Mouse (Mus musculus): Measurements from ENCODE around the gene Slc12a8.

DNA sequence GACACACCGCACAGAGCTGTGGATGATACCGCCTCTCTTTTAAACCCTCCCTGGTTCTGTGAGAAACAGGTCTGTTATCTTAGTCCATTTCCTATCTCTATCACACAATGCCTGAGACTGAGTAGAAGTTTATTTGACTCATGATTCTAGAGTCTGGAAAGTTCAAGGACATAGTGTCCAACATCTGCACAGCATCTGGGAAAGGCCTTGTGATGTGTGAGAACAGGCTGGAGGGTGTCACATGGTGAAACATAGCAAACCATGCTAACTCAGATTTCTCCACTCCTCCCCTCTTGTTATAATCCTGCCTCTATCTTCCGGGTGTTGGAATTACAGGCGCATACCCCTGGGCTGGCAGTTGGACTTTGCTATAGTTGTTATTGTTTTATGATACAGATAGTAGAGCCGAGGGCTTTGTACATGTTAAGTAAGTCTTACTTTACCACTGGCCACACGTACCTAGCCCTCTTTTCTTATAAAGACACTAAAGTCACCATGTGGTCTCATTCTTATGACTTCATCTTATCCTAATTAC, 78.2 kb downstream of the Slc12a8 start:
- TF ChIP-seq EP300 (IDR thresholded peaks at IDR 0.05; ENCODE audit: low read length) (no peak), CTCF (conservative IDR thresholded peaks at IDR 0.05 in 1 of 2, IDR thresholded peaks at IDR 0.05 in 1 of 2; ENCODE audit: low read depth in 2 of 2, low read length in 2 of 2) (no peak), POLR2A (IDR thresholded peaks at IDR 0.05; ENCODE audit: low read depth, low read length) (no peak)
